Mouse (Mus musculus) regulatory T cell (primary cell): ENCODE measurements around the gene Nrap.
"Not testable (repeated sequence)": the region's sequence is repeated elsewhere in the genome, so short reads cannot be mapped to it uniquely, and the experiment has no call there.

Experiments
- in situ Hi-C: fragments of 300-600 bp; cut with MboI, MseI; formaldehyde crosslinking; loops from one replicate; pipeline ENCODE4 v1.15.1; 2025; ENCODE audit warnings: high pct_unique_total_duplicates

The Nrap gene

GRCm38 (mm10) chr19:56366168-56366567 is 23.7 kb downstream of the Nrap start:
- in situ Hi-C loops = loop anchor here (10.0 kb wide), 1 partner anchor 409 kb away; no protein-coding TSS in a partner anchor

DNA sequence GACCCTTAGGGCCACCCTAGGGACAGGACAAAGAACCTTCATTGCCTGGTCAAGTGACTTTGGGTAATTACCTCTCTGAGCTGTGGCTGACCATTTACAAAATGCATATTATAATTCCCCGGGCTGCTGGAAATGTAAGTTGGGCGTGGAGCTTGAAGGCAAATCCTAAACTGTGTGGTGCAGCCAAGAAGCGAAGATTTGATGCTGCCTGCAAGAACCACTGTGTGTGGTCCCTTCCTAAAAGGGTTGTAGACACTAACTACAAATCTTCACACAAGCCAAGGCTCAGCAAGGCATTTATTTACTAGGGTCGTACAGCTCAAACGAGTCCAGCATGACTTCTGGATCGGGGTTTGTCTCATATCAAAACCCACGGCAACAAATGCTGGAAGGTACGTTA is 25.3 kb downstream of the Nrap start:
- in situ Hi-C loops = loop anchor here (10.0 kb wide), 1 partner anchor 410 kb away; no protein-coding TSS in a partner anchor

DNA sequence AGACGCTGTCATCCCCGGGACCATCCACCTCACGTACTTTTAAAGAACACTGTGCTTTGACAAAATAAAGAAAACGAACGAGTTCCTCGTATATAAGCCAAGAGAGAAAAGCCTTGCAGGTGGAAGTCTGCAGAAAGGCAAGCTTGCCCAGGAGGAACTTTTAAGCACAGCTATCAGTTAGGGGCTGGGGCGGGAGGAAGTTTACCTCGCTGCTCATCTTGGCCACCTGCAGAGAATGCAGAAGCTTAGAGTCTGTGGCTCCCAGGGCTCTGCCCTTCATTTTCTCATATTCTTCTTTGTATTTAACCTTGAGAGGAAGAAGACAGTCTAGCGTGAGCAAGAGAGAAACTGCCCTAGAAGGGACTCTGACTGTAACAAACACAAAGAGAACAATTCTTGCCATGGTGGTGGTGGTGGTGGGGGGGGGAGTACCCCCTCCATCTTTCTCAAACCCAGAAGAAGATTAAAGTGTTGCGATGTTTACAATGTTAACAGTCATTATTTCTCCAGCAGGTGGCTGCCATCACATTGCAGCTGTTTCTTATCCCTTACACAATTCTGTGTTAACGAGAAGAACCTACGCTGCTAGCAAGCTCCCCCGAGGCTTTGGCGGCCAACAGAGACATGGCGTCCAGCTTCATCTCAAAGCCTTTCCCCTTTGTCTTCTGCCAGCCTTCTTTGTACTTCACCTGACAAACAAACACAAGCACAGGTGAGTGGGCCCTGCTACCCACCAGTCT is 25.9 kb downstream of the Nrap start:
- in situ Hi-C loops = loop anchor here (10.0 kb wide), 1 partner anchor 411 kb away; no protein-coding TSS in a partner anchor

DNA sequence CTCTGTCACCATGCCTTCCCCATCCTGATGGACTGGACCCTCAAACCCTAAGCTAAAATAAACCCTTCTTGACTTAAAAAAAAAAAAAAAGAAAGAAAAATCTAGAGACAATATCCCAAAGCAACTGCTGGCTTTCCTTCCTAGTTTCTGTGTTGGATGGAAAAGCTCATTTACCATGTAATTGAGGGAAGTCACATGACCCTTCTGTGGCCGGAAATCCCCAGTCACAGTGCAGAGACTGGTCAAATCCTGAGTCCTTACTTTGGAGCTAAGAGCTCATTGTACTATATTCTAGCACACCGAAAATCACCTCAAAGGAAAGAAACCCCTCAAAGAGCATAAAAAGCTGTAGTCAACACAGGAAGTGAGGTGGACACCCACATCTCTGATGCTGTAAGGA is 30.9 kb downstream of the Nrap start:
- in situ Hi-C loops = no loop called here

DNA sequence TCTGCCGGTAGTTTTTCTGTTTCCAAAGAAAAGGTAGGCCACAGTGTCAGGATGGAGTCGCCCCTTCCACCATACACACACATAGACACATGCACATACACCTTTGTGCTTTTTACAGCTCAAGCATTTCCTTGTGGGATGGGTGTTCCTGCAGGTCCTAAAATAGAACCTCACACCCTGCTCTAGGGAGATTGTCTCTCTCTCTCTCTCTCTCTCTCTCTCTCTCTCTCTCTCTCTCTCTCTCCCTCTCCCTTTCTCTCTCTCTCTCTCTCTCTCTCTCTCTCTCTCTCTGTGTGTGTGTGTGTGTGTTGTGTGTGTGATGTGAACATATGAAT is 32.5 kb downstream of the Nrap start:
- in situ Hi-C loops = not testable (repeated sequence)

DNA sequence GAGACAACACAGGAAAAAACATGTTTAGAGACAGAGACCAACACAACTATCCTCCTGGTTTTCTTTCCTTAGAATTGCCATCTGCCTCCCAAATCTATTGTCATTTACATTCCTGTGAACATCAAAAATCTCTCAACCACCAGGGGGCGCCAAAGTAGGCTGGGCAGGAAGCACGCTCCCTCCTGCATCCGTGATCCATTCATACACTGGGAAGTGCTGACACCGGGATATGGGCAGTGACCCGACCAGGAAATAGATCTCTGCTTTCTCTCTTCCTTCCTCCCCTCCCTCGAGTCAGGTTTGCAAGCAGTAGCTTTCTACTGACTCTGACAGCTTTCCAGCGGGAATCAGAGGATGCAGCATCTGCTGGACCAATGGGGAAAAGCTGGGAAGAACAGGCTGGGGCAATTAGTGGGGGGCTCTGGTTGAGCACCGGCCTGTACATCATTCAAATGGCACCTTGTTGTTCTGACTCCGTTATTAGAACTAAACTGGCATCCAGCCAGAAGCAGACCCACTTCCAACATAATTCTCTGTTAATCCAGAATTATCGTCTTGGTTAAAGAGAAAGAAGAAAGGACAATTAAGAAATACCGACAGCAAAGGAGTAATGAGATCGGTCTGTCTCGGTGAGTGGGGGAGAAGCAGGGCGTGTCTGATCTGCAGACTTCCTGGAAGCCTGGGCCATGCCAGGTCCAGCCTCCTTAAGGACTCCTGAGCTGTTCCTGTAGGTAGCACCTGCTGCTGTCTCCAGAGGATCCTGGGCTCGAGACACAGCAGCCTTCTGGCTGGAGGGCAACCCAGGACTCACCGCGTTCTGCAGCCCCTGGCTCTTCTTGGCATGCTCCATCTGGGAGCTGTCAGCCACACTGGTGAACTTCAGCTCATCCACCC is 33.1 kb downstream of the Nrap start:
- in situ Hi-C loops = no loop called here

- in situ Hi-C loops = no loop called here
Measured at GRCm38 (mm10) chr19:56355201-56355600, 34.6 kb downstream of the Nrap start.

DNA sequence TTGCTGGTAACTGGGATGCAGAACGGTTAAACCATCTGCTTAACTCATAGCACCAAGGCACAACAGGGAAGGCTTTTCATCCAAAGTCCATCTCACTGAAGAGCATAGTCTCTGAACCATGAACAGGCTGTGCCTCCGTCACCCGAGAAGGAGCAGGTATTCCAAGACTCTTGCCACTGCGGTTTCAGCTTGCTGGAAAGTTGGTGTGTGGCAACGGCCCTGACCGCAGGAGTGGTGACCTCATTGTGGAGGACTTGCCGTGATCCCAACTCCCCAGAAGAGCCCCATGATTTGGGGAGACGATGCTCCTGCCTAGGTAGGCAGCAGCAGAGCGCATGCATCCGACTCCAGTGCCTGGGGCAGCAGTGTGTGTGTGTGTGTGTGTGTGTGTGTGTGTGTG is 36.1 kb downstream of the Nrap start:
- in situ Hi-C loops = no loop called here

DNA sequence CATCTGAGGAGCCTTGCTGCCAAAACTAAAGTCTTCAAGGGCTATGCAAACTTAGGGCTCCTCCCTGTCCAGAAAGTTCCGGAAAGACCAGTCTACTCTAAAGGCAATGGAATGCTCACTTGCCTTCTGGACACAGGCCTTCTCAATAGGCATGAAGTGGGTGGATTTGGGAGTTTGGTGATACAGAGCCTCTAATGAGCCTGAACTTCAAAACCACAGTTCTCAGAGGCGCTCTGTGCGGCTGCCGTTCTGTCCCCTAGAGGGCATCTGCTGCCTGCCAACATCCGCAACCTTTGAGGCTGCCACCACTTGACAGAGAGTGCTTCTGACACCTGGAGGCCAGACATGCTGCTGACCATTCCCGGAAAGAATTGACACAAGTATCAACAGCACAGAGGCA is 40.5 kb downstream of the Nrap start:
- in situ Hi-C loops = no loop called here

DNA sequence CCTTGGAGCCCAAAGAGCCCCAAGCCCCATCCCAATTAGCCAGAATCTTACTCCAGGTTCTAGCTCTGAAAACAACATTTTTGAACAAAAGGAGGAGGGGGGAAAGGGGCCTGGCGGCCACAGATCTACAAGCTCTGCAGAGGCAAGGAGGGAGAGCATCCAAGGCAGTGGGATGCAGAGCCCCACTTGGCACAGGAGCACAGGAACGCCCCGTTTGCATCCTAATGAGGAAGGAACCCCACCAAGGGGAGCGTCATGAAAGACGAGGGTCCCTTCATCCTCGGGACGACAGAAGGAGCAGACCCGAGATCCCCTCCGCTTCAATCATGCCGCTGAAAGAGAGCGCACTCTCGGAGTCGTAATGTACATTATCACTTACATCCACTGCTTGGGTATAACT is 43.1 kb downstream of the Nrap start:
- in situ Hi-C loops = no loop called here

DNA sequence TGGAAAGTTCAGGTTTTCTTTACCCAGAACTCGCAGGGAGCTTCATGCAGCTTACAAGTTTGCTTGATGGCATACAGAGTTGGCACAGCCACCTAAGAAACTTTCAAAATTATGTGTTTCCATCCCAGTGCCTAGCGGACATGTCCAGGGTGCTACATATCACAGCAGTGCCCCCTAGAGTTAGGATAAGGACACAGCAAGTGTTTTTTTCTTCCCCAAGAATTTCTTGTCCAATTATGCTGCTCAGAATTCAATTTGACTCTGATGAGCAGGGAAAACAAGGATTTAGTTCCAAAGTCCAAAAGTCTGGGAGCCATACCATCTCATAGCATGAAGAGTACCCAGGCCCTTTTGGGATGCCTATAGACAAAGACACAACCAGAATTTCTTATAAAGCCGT is 43.8 kb downstream of the Nrap start:
- in situ Hi-C loops = no loop called here

- in situ Hi-C loops = no loop called here
Measured at GRCm38 (mm10) chr19:56343869-56344563, 45.8 kb downstream of the Nrap start.

DNA sequence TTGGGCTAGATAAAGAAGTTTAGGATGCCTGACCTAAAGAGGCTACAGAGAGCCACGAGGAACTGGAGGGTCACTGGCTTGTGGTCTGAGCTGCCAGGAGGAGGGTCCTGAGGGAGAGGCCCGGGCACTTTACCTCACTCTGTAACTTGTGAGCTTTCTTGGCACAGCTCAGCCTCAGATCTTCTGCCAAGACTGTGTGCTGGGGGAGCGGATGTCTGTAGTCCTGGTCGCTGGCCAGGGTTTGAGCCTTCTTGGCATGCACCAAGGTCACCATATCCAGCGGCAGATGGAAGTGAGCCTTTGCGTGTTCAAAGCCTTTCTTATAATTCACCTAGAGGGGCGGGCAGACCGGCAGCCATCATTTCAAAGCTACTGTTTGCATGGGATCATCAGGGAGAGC is 47.8 kb downstream of the Nrap start:
- in situ Hi-C loops = no loop called here

- in situ Hi-C loops = loop anchor here (10.0 kb wide), 2 partner anchors 138 to 528 kb away; no protein-coding TSS in a partner anchor
Measured at GRCm38 (mm10) chr19:56336826-56337225, 53.0 kb downstream of the Nrap start.

DNA sequence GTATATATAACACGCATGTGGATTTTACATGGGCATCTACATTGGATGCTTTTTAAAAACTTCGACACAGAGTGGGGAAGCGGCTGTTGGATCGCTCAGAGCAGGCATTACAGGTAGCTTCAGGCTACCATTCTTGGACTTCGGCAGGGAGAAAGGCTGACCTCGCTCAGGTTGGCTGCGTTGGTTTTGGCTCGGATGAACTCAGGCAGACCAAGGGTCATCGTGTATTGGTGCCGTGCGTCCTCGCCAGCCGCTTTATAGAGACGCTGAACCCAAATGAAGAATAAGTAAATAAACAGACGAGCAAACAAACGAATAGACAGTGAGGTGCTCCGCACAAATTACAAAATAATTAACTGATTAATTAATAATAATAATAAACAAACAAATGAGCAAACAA is 53.5 kb downstream of the Nrap start:
- in situ Hi-C loops = loop anchor here (10.0 kb wide), 2 partner anchors 138 to 528 kb away; no protein-coding TSS in a partner anchor

DNA sequence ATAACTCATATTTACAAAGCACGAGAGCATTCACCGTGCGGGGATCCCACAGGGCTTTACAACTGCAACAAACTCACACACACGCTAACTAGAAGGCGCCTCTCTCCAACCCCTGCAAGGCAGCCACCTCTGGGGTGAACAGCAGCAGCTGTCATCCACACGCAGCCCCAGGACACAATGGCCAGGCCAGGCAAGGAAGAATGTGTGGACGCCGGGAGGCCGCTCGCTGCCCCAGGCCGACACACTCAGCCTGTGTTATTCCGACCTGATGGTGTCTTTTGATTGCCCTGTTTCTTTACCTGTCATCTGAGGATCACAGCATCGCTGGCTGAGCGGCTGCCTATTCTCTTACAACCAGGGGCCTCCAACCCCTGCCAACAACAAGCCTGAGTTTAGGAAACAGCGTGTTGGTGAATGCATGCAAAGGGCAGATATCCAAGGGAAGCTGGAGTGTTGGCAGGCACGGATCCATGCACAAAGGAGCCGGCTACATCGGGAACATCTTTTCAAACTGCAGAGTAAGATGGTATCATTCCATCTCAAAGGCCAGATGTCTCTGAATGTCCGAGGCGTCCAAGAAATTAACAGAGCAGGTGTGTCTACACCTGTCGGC is 63.5 kb downstream of the Nrap start:
- in situ Hi-C loops = no loop called here

DNA sequence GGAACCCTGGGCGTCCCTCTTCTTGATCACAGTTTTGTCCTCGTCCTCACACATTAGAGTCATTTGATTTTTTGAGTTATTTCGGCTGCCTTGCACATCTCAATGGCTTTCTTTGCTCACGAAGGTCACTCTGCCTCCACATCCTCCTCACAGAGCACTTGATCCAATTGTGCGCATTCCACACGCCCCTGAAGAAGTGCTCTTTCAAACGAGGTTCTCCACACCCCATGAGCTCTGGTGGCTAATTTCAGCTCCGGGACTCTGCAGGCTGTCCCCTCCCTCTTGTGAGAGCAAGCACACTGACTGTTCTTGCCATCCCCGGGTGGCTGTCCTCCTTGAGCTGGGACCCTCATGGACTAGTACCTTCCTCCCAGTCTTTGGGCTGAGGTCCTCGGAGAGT is 64.2 kb downstream of the Nrap start:
- in situ Hi-C loops = no loop called here

GRCm38 (mm10) chr19:56321303-56321920 is 68.4 kb downstream of the Nrap start:
- in situ Hi-C loops = loop anchor here (25.0 kb wide), 1 partner anchor 1241 kb away; no protein-coding TSS in a partner anchor

DNA sequence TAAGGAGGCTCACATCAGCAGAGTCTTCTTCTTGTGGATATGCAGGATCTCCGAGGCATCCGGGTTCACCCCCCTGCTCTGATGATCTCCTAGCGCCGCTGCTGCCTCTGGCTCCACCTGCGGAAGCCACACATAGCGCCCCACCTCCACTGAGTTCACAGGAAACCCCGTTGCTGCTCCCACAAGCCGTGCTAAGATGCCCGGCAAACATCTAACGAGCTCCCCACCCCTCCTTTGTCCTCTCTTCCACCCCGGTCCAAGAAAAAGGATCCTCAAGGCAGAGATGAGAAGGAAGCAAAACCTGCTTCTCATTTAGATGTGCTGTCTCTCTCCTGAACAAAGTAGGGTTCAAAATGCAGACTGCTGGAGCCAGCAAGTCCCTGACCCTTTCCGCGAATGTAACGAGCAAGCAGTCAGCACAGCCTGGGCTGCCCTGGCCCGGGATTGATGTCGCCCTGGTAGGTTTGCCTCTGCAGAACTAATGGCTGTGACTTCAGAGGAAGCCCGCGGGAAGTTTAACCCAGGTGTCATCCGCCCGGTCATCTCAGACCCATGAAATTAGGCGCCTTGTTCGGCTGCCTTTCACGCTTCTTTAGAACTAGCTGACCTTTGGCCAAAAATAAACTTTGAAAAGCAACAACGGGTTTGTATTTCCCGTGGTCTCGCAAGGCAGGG is 69.5 kb downstream of the Nrap start:
- in situ Hi-C loops = loop anchor here (25.0 kb wide), 1 partner anchor 1242 kb away; no protein-coding TSS in a partner anchor

- in situ Hi-C loops = loop anchor here (25.0 kb wide), 1 partner anchor 1243 kb away; no protein-coding TSS in a partner anchor
Measured at GRCm38 (mm10) chr19:56319629-56320028, 70.2 kb downstream of the Nrap start.
